Mouse (Mus musculus) limb, embryonic 13.5 days (tissue): Measurements from ENCODE around the gene Tor3a. TPM values are rescaled to one million over a fixed set of nuclear protein-coding genes. Genes with fewer than 3 reads are reported as not detected.

ENCODE experiments used
- ATAC-seq: fragments of 200-750 bp; cut with Nextera tagmentation; 2 replicates; pipeline ENCODE4 v1.8.0; 2017; ENCODE audit warnings: low read depth, moderate number of reproducible peaks, moderate TSS enrichment; ENCODE audit not compliant: low FRiP score
- H3K27ac ChIP-seq: fragments of 300-500 bp; sonication (generic); 2 replicates; pipeline ENCODE4 v1.5.1; 2015; ENCODE audit warnings: inconsistent platforms, mild to moderate bottlenecking, moderate library complexity
- H3K27me3 ChIP-seq: fragments of 300-500 bp; sonication (generic); 2 replicates; pipeline ENCODE4 v1.6.1; 2015; ENCODE audit warnings: mild to moderate bottlenecking, inconsistent platforms
- H3K36me3 ChIP-seq: fragments of 300-500 bp; sonication (generic); 2 replicates; pipeline ENCODE4 v1.6.1; 2015; ENCODE audit warnings: inconsistent platforms, mild to moderate bottlenecking, moderate library complexity
- H3K4me1 ChIP-seq: fragments of 300-500 bp; sonication (generic); 2 replicates; pipeline ENCODE4 v1.6.1; 2015; ENCODE audit warnings: inconsistent platforms
- H3K4me2 ChIP-seq: fragments of 300-500 bp; sonication (generic); replicated peaks from 2 replicates; pipeline ENCODE4 v1.6.1; 2015; ENCODE audit warnings: inconsistent platforms, mild to moderate bottlenecking, moderate library complexity
- H3K4me3 ChIP-seq: fragments of 300-500 bp; sonication (generic); 2 replicates; pipeline ENCODE4 v1.5.1; 2015; ENCODE audit warnings: moderate library complexity, mild to moderate bottlenecking, inconsistent platforms
- H3K9ac ChIP-seq: fragments of 300-500 bp; sonication (generic); 2 replicates; pipeline ENCODE4 v1.6.1; 2015; ENCODE audit warnings: mild to moderate bottlenecking, inconsistent platforms
- H3K9me3 ChIP-seq: fragments of 300-500 bp; sonication (generic); 2 replicates; pipeline ENCODE4 v1.6.1; 2016; ENCODE audit warnings: inconsistent platforms
- WGBS: fragments of 180-500 bp; shearing (Covaris S2); methylation state at CpG from one replicate; pipeline ENCODE4 v1.1.7; 2015; 5-methylcytosine and 5-hydroxymethylcytosine counted together
- polyA plus RNA-seq: library from polyadenylated mRNA; unstranded; fragments of >200 nt; fragmentation: Nextera tagmentation; extraction: Ambion mirVana; gene quantifications from 2 replicates; pipeline ENCODE4 v1.2.1, GENCODE M21; 2015

Gene Tor3a
- 8.3 and 8.4 TPM in 2 replicates for polyA plus RNA-seq

- WGBS: 7% methylated on average over 37 of the region's 37 CpGs
- Histone ChIP-seq H3K27me3 (no peaks in the 10 kb centered on the region), H3K4me3 (peak within 1 kb of the TSS; percentile 65), H3K4me1 (peaks cover 18% of the 10 kb centered on the region), H3K4me2 (peak within 1 kb of the TSS; percentile 99), H3K9me3 (no peaks in the 10 kb centered on the region), H3K36me3 (peaks cover 8% of the 10 kb centered on the region), H3K27ac (no peak within 1 kb of the TSS), H3K9ac (peak within 1 kb of the TSS; percentile 72)
- peak; percentile 63 for ATAC-seq
These were observed at the start of gene Tor3a for GRCm38 (mm10) chr1:156674195-156675000. Tor3a (minus strand) TSS chr1:156674356.

- WGBS: 53% methylated on average over 6 of the region's 6 CpGs
- no peak overlapping the region for H3K9ac ChIP-seq
These were observed 47.9 kb upstream of the Tor3a start for GRCm38 (mm10) chr1:156722089-156722488.

GRCm38 (mm10) chr1:156720046-156720445, 45.9 kb upstream of the Tor3a start:
- Histone ChIP-seq H3K27me3 (peaks cover 8% of the 10 kb centered on the region; the same call in 1 of the 2 replicates), H3K4me2 (no peak overlapping the region), H3K4me1 (peaks cover 10% of the 10 kb centered on the region), H3K36me3 (peaks cover 4% of the 10 kb centered on the region), H3K9ac (no peak overlapping the region), H3K4me3 (no peak overlapping the region), H3K9me3 (no peaks in the 10 kb centered on the region), H3K27ac (no peak overlapping the region)
- WGBS: 69% methylated on average over 4 of the region's 4 CpGs
- no peak for ATAC-seq

More at GRCm38 (mm10) chr1:156722089-156722488, 47.9 kb upstream of the Tor3a start:
- H3K36me3 ChIP-seq: no peaks in the 10 kb centered on the region
- H3K27me3 ChIP-seq: peaks cover 8% of the 10 kb centered on the region; the same call in 1 of the 2 replicates
- H3K4me3 ChIP-seq: no peak overlapping the region
- peaks cover 10% of the 10 kb centered on the region for H3K4me1 ChIP-seq
- H3K27ac ChIP-seq: no peak overlapping the region
- no peak overlapping the region for H3K4me2 ChIP-seq
- no peaks in the 10 kb centered on the region for H3K9me3 ChIP-seq
- no peak for ATAC-seq

GRCm38 (mm10) chr1:156718950-156719805, 45.0 kb upstream of the Tor3a start, which contains the start of gene Fam20b:
Fam20b (minus strand) TSS chr1:156719086.
- H3K4me2 ChIP-seq: peak within 1 kb of the TSS; percentile 74
- no peaks in the 10 kb centered on the region for H3K9me3 ChIP-seq
- peaks cover 12% of the 10 kb centered on the region for H3K36me3 ChIP-seq
- peak within 1 kb of the TSS; percentile 92 for H3K4me3 ChIP-seq
- H3K27me3 ChIP-seq: peaks cover 8% of the 10 kb centered on the region; the same call in 1 of the 2 replicates
- H3K9ac ChIP-seq: peak within 1 kb of the TSS; percentile 83
- H3K27ac ChIP-seq: peak within 1 kb of the TSS; percentile 69
- under 1% methylated on average over 46 of the region's 47 CpGs for WGBS
- H3K4me1 ChIP-seq: peaks cover 10% of the 10 kb centered on the region
- ATAC-seq: peak; percentile 97

- under 1% methylated on average over 59 of the region's 73 CpGs for WGBS
- ATAC-seq: peak; percentile 89
These were observed 44.3 kb upstream of the Tor3a start for GRCm38 (mm10) chr1:156718286-156718949.

GRCm38 (mm10) chr1:156717751-156718285, 43.7 kb upstream of the Tor3a start:
- Histone ChIP-seq H3K9me3 (no peaks in the 10 kb centered on the region), H3K4me1 (peaks cover 10% of the 10 kb centered on the region), H3K27ac (0 out of 2 replicates have a peak overlapping the region, but pooled peaks have one; percentile 69), H3K4me3 (peak overlapping the region; percentile 92), H3K36me3 (peaks cover 12% of the 10 kb centered on the region), H3K27me3 (peaks cover 8% of the 10 kb centered on the region; the same call in 1 of the 2 replicates), H3K9ac (peak overlapping the region; percentile 83), H3K4me2 (peak overlapping the region; percentile 74)
- ATAC-seq: no peak
- whole genome bisulfite sequencing: 11% methylated on average over 13 of the region's 13 CpGs

More at GRCm38 (mm10) chr1:156718286-156718949, 44.3 kb upstream of the Tor3a start:
- Histone ChIP-seq H3K36me3 (peaks cover 12% of the 10 kb centered on the region), H3K4me3 (peak overlapping the region; percentile 92), H3K27me3 (peaks cover 8% of the 10 kb centered on the region; the same call in 1 of the 2 replicates), H3K4me1 (peaks cover 10% of the 10 kb centered on the region), H3K4me2 (peak overlapping the region; percentile 74), H3K27ac (peak overlapping the region; percentile 69), H3K9me3 (no peaks in the 10 kb centered on the region), H3K9ac (peak overlapping the region; percentile 83)

- H3K9me3 ChIP-seq: no peaks in the 10 kb centered on the region
- no peak overlapping the region for H3K4me2 ChIP-seq
- peaks cover 12% of the 10 kb centered on the region for H3K36me3 ChIP-seq
- WGBS: 92% methylated on average over 6 of the region's 6 CpGs
- H3K4me3 ChIP-seq: no peak overlapping the region
- no peak for ATAC-seq
- H3K27me3 ChIP-seq: peaks cover 8% of the 10 kb centered on the region; the same call in 1 of the 2 replicates
- H3K27ac ChIP-seq: no peak overlapping the region
- peaks cover 10% of the 10 kb centered on the region for H3K4me1 ChIP-seq
- no peak overlapping the region for H3K9ac ChIP-seq
These were observed 42.5 kb upstream of the Tor3a start for GRCm38 (mm10) chr1:156716681-156717080.

GRCm38 (mm10) chr1:156710472-156711098, 36.4 kb upstream of the Tor3a start:
- H3K27me3 ChIP-seq: no peaks in the 10 kb centered on the region
- H3K27ac ChIP-seq: peak overlapping the region; percentile 70
- H3K9ac ChIP-seq: peak overlapping the region; percentile 5; the same call in 1 of the 2 replicates
- H3K4me3 ChIP-seq: no peak overlapping the region
- 37% methylated on average over 10 of the region's 10 CpGs for WGBS
- H3K4me2 ChIP-seq: peak overlapping the region; percentile 34
- peaks cover 11% of the 10 kb centered on the region for H3K4me1 ChIP-seq
- peaks cover 13% of the 10 kb centered on the region for H3K36me3 ChIP-seq
- H3K9me3 ChIP-seq: no peaks in the 10 kb centered on the region
- ATAC-seq: peak; percentile 64; the same call in 1 of the 2 replicates

- peaks cover 11% of the 10 kb centered on the region for H3K4me1 ChIP-seq
- no peak overlapping the region for H3K9ac ChIP-seq
- 88% methylated on average over 3 of the region's 3 CpGs for WGBS
- no peaks in the 10 kb centered on the region for H3K9me3 ChIP-seq
- H3K4me3 ChIP-seq: no peak overlapping the region
- no peak overlapping the region for H3K27ac ChIP-seq
- H3K36me3 ChIP-seq: peaks cover 24% of the 10 kb centered on the region
- no peaks in the 10 kb centered on the region for H3K27me3 ChIP-seq
- no peak for ATAC-seq
- no peak overlapping the region for H3K4me2 ChIP-seq
These were observed 34.5 kb upstream of the Tor3a start for GRCm38 (mm10) chr1:156708672-156709071.

GRCm38 (mm10) chr1:156705696-156706285, 31.6 kb upstream of the Tor3a start:
- 82% methylated on average over 10 of the region's 10 CpGs for WGBS
- peaks cover 44% of the 10 kb centered on the region for H3K36me3 ChIP-seq
- ATAC-seq: no peak

More at GRCm38 (mm10) chr1:156705696-156706285, 31.6 kb upstream of the Tor3a start:
- H3K27ac ChIP-seq: no peak overlapping the region
- H3K4me3 ChIP-seq: no peak overlapping the region
- no peaks in the 10 kb centered on the region for H3K9me3 ChIP-seq
- no peaks in the 10 kb centered on the region for H3K27me3 ChIP-seq
- no peak overlapping the region for H3K4me2 ChIP-seq
- H3K4me1 ChIP-seq: peaks cover 6% of the 10 kb centered on the region
- H3K9ac ChIP-seq: no peak overlapping the region
